Mouse (Mus musculus) layer of hippocampus, adult 9-11 months (tissue): Measurements from ENCODE around the gene Ppt2.

Experiments used
- DNase-seq: peaks from one replicate; pipeline ENCODE4 v3.0.0; 2022

The Ppt2 gene

GRCm38 (mm10) chr17:34655581-34655991, 27.3 kb upstream of the Ppt2 start:
- peak; percentile 76 for DNase-seq

- DNase-seq: no peak
Observed at GRCm38 (mm10) chr17:34655160-34655559, 26.9 kb upstream of the Ppt2 start.

GRCm38 (mm10) chr17:34654392-34654791, 26.1 kb upstream of the Ppt2 start:
- no peak for DNase-seq

GRCm38 (mm10) chr17:34653746-34654285, 25.5 kb upstream of the Ppt2 start:
- DNase-seq: no peak

- no peak for DNase-seq
Observed at GRCm38 (mm10) chr17:34652985-34653384, 24.7 kb upstream of the Ppt2 start.

- no peak for DNase-seq
Observed at GRCm38 (mm10) chr17:34652546-34652945, 24.2 kb upstream of the Ppt2 start.

- DNase-seq: peak; percentile 79
Observed at GRCm38 (mm10) chr17:34651507-34652221, 23.4 kb upstream of the Ppt2 start.

- DNase-seq: no peak
Observed at GRCm38 (mm10) chr17:34650781-34651180, 22.5 kb upstream of the Ppt2 start.

- no peak for DNase-seq
Observed at GRCm38 (mm10) chr17:34649106-34649864, 21.0 kb upstream of the Ppt2 start.

GRCm38 (mm10) chr17:34648141-34648890, 20.0 kb upstream of the Ppt2 start:
- DNase-seq: no peak

- DNase-seq: peak; percentile 99
Observed at GRCm38 (mm10) chr17:34646906-34647787, 18.8 kb upstream of the Ppt2 start, which contains the start of gene Atf6b. Gene Atf6b, plus strand, starts transcription at chr17:34647146.

GRCm38 (mm10) chr17:34645831-34646511, 17.7 kb upstream of the Ppt2 start:
- no peak for DNase-seq

GRCm38 (mm10) chr17:34645256-34645829, 17.0 kb upstream of the Ppt2 start:
- no peak for DNase-seq

GRCm38 (mm10) chr17:34644608-34645007, 16.3 kb upstream of the Ppt2 start, which contains the start of gene Fkbpl:
Gene Fkbpl, plus strand, starts transcription at chr17:34644764.
- DNase-seq: peak; percentile 98

GRCm38 (mm10) chr17:34643944-34644343, 15.6 kb upstream of the Ppt2 start:
- DNase-seq: no peak

GRCm38 (mm10) chr17:34643379-34643778, 15.1 kb upstream of the Ppt2 start:
- no peak for DNase-seq

- DNase-seq: no peak
Observed at GRCm38 (mm10) chr17:34641945-34642344, 13.6 kb upstream of the Ppt2 start.

GRCm38 (mm10) chr17:34640778-34641601, 12.7 kb upstream of the Ppt2 start:
- peak; percentile 86 for DNase-seq

GRCm38 (mm10) chr17:34639461-34640255, 11.3 kb upstream of the Ppt2 start:
- DNase-seq: no peak
